Mouse (Mus musculus): Measurements from ENCODE around the gene Sec22b. TPM values are rescaled to one million over a fixed set of nuclear protein-coding genes. Genes with fewer than 3 reads are reported as not detected.
A peak's percentile ranks its signal among the peaks of the same experiment; 100 is the strongest.

Sec22b gene
- polyA plus RNA-seq, 1 experiment from 2014 or later: 132 TPM

GRCm38 (mm10) chr3:97939626-97940510 lies 38.9 kb downstream of the Sec22b start:
- 15% methylated on average over 10 of the region's 10 CpGs for WGBS
- Histone ChIP-seq H3K9ac (ENCODE audit: low read length) (no peak overlapping the region), H3K4me2 (ENCODE audit: low read length) (no peak overlapping the region), H3K9me3 (ENCODE audit: control insufficient read depth, low read length) (no peaks in the 10 kb centered on the region), H3K27me3 (replicated peaks; ENCODE audit: control insufficient read depth, insufficient read depth, low read length) (no peaks in the 10 kb centered on the region), H3K36me3 (ENCODE audit: control insufficient read depth, insufficient read depth, low read length) (no peaks in the 10 kb centered on the region), H3K4me3 (ENCODE audit: low read depth, low read length) (no peak overlapping the region), H3K27ac (ENCODE audit: low read depth) (peak overlapping the region; percentile 73), H3K4me1 (replicated peaks; ENCODE audit: control insufficient read depth, insufficient read depth, low read length) (peaks cover 46% of the 10 kb centered on the region)
- ATAC-seq (replicated peaks; ENCODE audit: low FRiP score, low TSS enrichment, low read depth): no peak
- DNase-seq (ENCODE audit: low spot score): no peak

- ATAC-seq (replicated peaks; ENCODE audit: low FRiP score, low TSS enrichment, low read depth): no peak; the same call in 1 of the 2 replicates
- 37% methylated on average over 9 of the region's 9 CpGs for WGBS
- no peak overlapping the region for H3K9ac ChIP-seq (ENCODE audit: low read length)
- H3K36me3 ChIP-seq (ENCODE audit: control insufficient read depth, insufficient read depth, low read length): no peaks in the 10 kb centered on the region
- H3K9me3 ChIP-seq (ENCODE audit: control insufficient read depth, low read length): no peaks in the 10 kb centered on the region
- peak overlapping the region; percentile 73 for H3K27ac ChIP-seq (ENCODE audit: low read depth)
- no peak overlapping the region for H3K4me2 ChIP-seq (ENCODE audit: low read length)
- DNase-seq (ENCODE audit: low spot score): no peak
- peaks cover 46% of the 10 kb centered on the region for H3K4me1 ChIP-seq (replicated peaks; ENCODE audit: control insufficient read depth, insufficient read depth, low read length)
- H3K27me3 ChIP-seq (replicated peaks; ENCODE audit: control insufficient read depth, insufficient read depth, low read length): no peaks in the 10 kb centered on the region
- H3K4me3 ChIP-seq (ENCODE audit: low read depth, low read length): no peak overlapping the region
Measured at GRCm38 (mm10) chr3:97940511-97941204, 39.7 kb downstream of the Sec22b start.

GRCm38 (mm10) chr3:97941440-97942259 lies 40.7 kb downstream of the Sec22b start:
- Histone ChIP-seq H3K27ac (ENCODE audit: low read depth) (peak overlapping the region; percentile 73), H3K9ac (ENCODE audit: low read length) (no peak overlapping the region)

GRCm38 (mm10) chr3:97942260-97942950 lies 41.4 kb downstream of the Sec22b start:
- DNase-seq (ENCODE audit: low spot score): peak; percentile 62
- peak overlapping the region; percentile 51; the same call in 1 of the 2 replicates for H3K27ac ChIP-seq (ENCODE audit: low read depth)
- no peak overlapping the region for H3K9ac ChIP-seq (ENCODE audit: low read length)

More at GRCm38 (mm10) chr3:97941440-97942259, 40.7 kb downstream of the Sec22b start:
- H3K36me3 ChIP-seq (ENCODE audit: control insufficient read depth, insufficient read depth, low read length): no peaks in the 10 kb centered on the region
- WGBS: 39% methylated on average over 11 of the region's 11 CpGs
- no peak overlapping the region for H3K4me3 ChIP-seq (ENCODE audit: low read depth, low read length)
- H3K9me3 ChIP-seq (ENCODE audit: control insufficient read depth, low read length): no peaks in the 10 kb centered on the region
- no peak for ATAC-seq (replicated peaks; ENCODE audit: low FRiP score, low TSS enrichment, low read depth)
- no peak for DNase-seq (ENCODE audit: low spot score)
- peak overlapping the region; percentile 29 for H3K4me2 ChIP-seq (ENCODE audit: low read length)
- peaks cover 48% of the 10 kb centered on the region for H3K4me1 ChIP-seq (replicated peaks; ENCODE audit: control insufficient read depth, insufficient read depth, low read length)
- no peaks in the 10 kb centered on the region for H3K27me3 ChIP-seq (replicated peaks; ENCODE audit: control insufficient read depth, insufficient read depth, low read length)

GRCm38 (mm10) chr3:97944462-97944861 lies 43.5 kb downstream of the Sec22b start:
- DNase-seq (ENCODE audit: low spot score): no peak
- Histone ChIP-seq H3K27me3 (replicated peaks; ENCODE audit: control insufficient read depth, insufficient read depth, low read length) (no peaks in the 10 kb centered on the region), H3K4me1 (replicated peaks; ENCODE audit: control insufficient read depth, insufficient read depth, low read length) (peaks cover 36% of the 10 kb centered on the region), H3K4me2 (ENCODE audit: low read length) (no peak overlapping the region), H3K4me3 (ENCODE audit: low read depth, low read length) (no peak overlapping the region), H3K36me3 (ENCODE audit: control insufficient read depth, insufficient read depth, low read length) (no peaks in the 10 kb centered on the region), H3K9me3 (ENCODE audit: control insufficient read depth, low read length) (no peaks in the 10 kb centered on the region), H3K27ac (ENCODE audit: low read depth) (no peak overlapping the region), H3K9ac (ENCODE audit: low read length) (no peak overlapping the region)
- WGBS: 57% methylated on average over 5 of the region's 5 CpGs
- no peak for ATAC-seq (replicated peaks; ENCODE audit: low FRiP score, low TSS enrichment, low read depth)

More at GRCm38 (mm10) chr3:97942260-97942950, 41.4 kb downstream of the Sec22b start:
- WGBS: 9% methylated on average over 16 of the region's 16 CpGs
- Histone ChIP-seq H3K4me3 (ENCODE audit: low read depth, low read length) (no peak overlapping the region), H3K27me3 (replicated peaks; ENCODE audit: control insufficient read depth, insufficient read depth, low read length) (no peaks in the 10 kb centered on the region), H3K9me3 (ENCODE audit: control insufficient read depth, low read length) (no peaks in the 10 kb centered on the region), H3K4me2 (ENCODE audit: low read length) (peak overlapping the region; percentile 29), H3K36me3 (ENCODE audit: control insufficient read depth, insufficient read depth, low read length) (no peaks in the 10 kb centered on the region), H3K4me1 (replicated peaks; ENCODE audit: control insufficient read depth, insufficient read depth, low read length) (peaks cover 46% of the 10 kb centered on the region)
- ATAC-seq (replicated peaks; ENCODE audit: low FRiP score, low TSS enrichment, low read depth): 0 out of 2 replicates have a peak, but pooled peaks have one; percentile 25

GRCm38 (mm10) chr3:97946439-97946838 lies 45.4 kb downstream of the Sec22b start:
- no peaks in the 10 kb centered on the region for H3K27me3 ChIP-seq (replicated peaks; ENCODE audit: control insufficient read depth, insufficient read depth, low read length)
- no peak overlapping the region for H3K27ac ChIP-seq (ENCODE audit: low read depth)
- H3K9me3 ChIP-seq (ENCODE audit: control insufficient read depth, low read length): no peaks in the 10 kb centered on the region
- ATAC-seq (replicated peaks; ENCODE audit: low FRiP score, low TSS enrichment, low read depth) (peak; percentile 67; the same call in 1 of the 2 replicates), DNase-seq (ENCODE audit: low spot score) (peak; percentile 49)
- no peak overlapping the region for H3K9ac ChIP-seq (ENCODE audit: low read length)
- no peak overlapping the region for H3K4me3 ChIP-seq (ENCODE audit: low read depth, low read length)
- H3K36me3 ChIP-seq (ENCODE audit: control insufficient read depth, insufficient read depth, low read length): no peaks in the 10 kb centered on the region
- no peak overlapping the region for H3K4me2 ChIP-seq (ENCODE audit: low read length)
- peaks cover 16% of the 10 kb centered on the region for H3K4me1 ChIP-seq (replicated peaks; ENCODE audit: control insufficient read depth, insufficient read depth, low read length)
- 41% methylated on average over 4 of the region's 4 CpGs for WGBS

- Histone ChIP-seq H3K36me3 (ENCODE audit: control insufficient read depth, insufficient read depth, low read length) (no peaks in the 10 kb centered on the region), H3K4me1 (replicated peaks; ENCODE audit: control insufficient read depth, insufficient read depth, low read length) (0 out of 2 replicates have a peak, but pooled peaks cover 2% of the 10 kb centered on the region), H3K9me3 (ENCODE audit: control insufficient read depth, low read length) (no peaks in the 10 kb centered on the region), H3K4me3 (ENCODE audit: low read depth, low read length) (no peak overlapping the region), H3K27me3 (replicated peaks; ENCODE audit: control insufficient read depth, insufficient read depth, low read length) (no peaks in the 10 kb centered on the region), H3K4me2 (ENCODE audit: low read length) (no peak overlapping the region), H3K9ac (ENCODE audit: low read length) (no peak overlapping the region), H3K27ac (ENCODE audit: low read depth) (no peak overlapping the region)
- ATAC-seq (replicated peaks; ENCODE audit: low FRiP score, low TSS enrichment, low read depth) (no peak), DNase-seq (ENCODE audit: low spot score) (no peak)
- WGBS: 88% methylated on average over 2 of the region's 2 CpGs
Measured at GRCm38 (mm10) chr3:97948518-97948917, 47.5 kb downstream of the Sec22b start.
